Mouse (Mus musculus) ES-E14 (cell line): ENCODE measurements around the gene Eml3. TPM values are rescaled to one million over a fixed set of nuclear protein-coding genes. Genes with fewer than 3 reads are reported as not detected.
A peak's percentile ranks its signal among the peaks of the same experiment; 100 is the strongest.

Experiments used
- DNase-seq: peaks from one replicate; pipeline ENCODE4 v3.0.0-alpha.2; 2013; ENCODE audit warnings: low read depth, low spot score
- H3K27ac ChIP-seq: 2 replicates; pipeline ENCODE4 v1.5.1; 2012; ENCODE audit warnings: low read depth, mild to moderate bottlenecking, low read length, moderate library complexity, mixed read lengths; ENCODE audit not compliant: poor library complexity, insufficient read depth, severe bottlenecking
- H3K36me3 ChIP-seq: 2 replicates; pipeline ENCODE4 v1.6.1; 2012; ENCODE audit warnings: mild to moderate bottlenecking, low read length, moderate library complexity, mixed read lengths; ENCODE audit not compliant: control insufficient read depth, poor library complexity, insufficient read depth, severe bottlenecking
- H3K4me1 ChIP-seq, 2 experiments: fragments of 150-350 bp in 1 of 2; sonication (generic) in 1 of 2; 2 replicates each; pipeline ENCODE4 v1.6.1; 2012; ENCODE audit warnings: low read length in 2 of 2, mild to moderate bottlenecking in 1 of 2, mixed read lengths in 1 of 2; ENCODE audit not compliant: control insufficient read depth in 2 of 2, insufficient read depth in 2 of 2, poor library complexity in 1 of 2
- H3K4me3 ChIP-seq, 2 experiments: fragments of 150-350 bp in 1 of 2; sonication (generic) in 1 of 2; 2 replicates each; pipeline ENCODE4 v1.5.1; 2012; ENCODE audit warnings: low read length in 2 of 2, low read depth in 1 of 2, mild to moderate bottlenecking in 1 of 2, mixed read lengths in 1 of 2; ENCODE audit not compliant: insufficient read depth in 1 of 2, poor library complexity in 1 of 2, severe bottlenecking in 1 of 2
- H3K9ac ChIP-seq: 2 replicates; pipeline ENCODE4 v1.6.1; 2012; ENCODE audit warnings: low read depth, mild to moderate bottlenecking, low read length, mixed read lengths; ENCODE audit not compliant: poor library complexity, insufficient read depth, severe bottlenecking
- H3K9me3 ChIP-seq: fragments of 150-350 bp; sonication (generic); 2 replicates; pipeline ENCODE4 v1.6.1; 2012; ENCODE audit warnings: low read depth, mild to moderate bottlenecking, low read length; ENCODE audit not compliant: control insufficient read depth, insufficient read depth
- CHD2 ChIP-seq: IDR thresholded peaks from 2 replicates; pipeline ENCODE4 v1.6.1; 2014; ENCODE audit warnings: mild to moderate bottlenecking, low read depth, low read length, inconsistent platforms
- HCFC1 ChIP-seq: IDR thresholded peaks from 2 replicates; pipeline ENCODE4 v1.6.1; 2012; ENCODE audit warnings: low read length, inconsistent platforms, borderline replicate concordance; ENCODE audit not compliant: insufficient read depth
- MAFK ChIP-seq: IDR thresholded peaks from 2 replicates; pipeline ENCODE4 v1.6.1; 2014; ENCODE audit warnings: mild to moderate bottlenecking, low read depth, low read length, inconsistent platforms; ENCODE audit not compliant: insufficient read depth
- ZC3H11A ChIP-seq: IDR thresholded peaks from 2 replicates; pipeline ENCODE4 v1.6.1; 2012; ENCODE audit warnings: low read depth, mild to moderate bottlenecking, inconsistent platforms, low read length, borderline replicate concordance
- ZNF384 ChIP-seq: IDR thresholded peaks from 2 replicates; pipeline ENCODE4 v1.6.1; 2012; ENCODE audit warnings: low read depth, low read length, inconsistent platforms
- in situ Hi-C, 2 experiments: fragments of 600-800 bp; cut with MboI; formaldehyde crosslinking; loops; one replicate each; pipeline ENCODE4 v1.15.1; 2025; ENCODE audit warnings: low sequenced_read_pairs in 2 of 2, inconsistent platforms in 1 of 2; ENCODE audit not compliant: unreplicated experiment in 2 of 2
- total RNA-seq: library from RNA; depleted of rRNA; stranded (reverse); fragments of 300-350 nt; gene quantifications from 2 replicates; pipeline ENCODE4 v1.2.3, GENCODE M21; 2012

The Eml3 gene
- total RNA-seq, 1 experiment = 20.6 TPM

DNA sequence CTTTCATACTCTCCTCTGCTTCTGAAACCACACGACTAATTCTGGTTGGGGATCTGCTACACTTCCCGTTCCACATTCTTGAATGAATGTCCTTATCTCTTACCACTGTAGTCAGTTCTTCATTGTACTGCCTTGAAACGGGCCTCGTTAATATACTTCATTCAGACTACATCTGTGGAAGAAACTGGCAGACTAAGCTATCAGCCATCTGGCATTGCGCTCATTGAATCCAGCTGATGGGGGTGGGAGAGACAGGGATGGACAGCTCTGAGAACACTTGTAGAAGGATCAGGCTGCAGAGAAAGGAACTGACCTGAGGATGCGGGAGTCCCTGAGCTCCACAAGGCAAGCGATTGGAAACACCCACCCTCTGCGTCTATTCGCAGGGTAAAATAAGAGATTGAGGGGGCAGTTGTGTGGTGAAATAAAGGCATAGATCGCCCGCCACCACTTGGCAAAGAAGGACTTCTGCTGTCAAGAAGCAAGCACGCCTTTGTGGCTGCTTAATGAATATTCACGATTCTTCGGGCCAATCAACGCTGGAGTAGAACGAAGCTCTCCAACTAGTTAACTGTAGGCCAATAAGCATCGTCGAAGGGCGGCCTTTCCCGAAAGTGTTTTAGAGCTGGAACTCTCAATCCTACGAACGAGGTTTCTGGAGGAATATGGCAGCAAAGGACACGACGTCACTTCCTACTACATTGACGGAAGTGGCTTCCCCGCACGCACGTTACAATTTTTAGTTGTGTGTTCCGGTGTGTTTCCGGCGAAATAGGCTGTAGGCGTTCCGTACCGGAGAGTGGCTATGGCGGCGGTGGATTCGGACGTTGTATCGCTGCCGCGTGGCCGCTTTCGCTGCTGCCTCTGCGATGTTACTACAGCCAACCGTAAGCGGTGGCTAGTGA lies 24.0 kb downstream of the Eml3 start, which contains the start of gene Tut1:
TSS of gene Tut1 (plus strand) at position 713 of the 905 bp plus-strand sequence.
- H3K27ac ChIP-seq = peak within 1 kb of the TSS; percentile 87
- H3K9me3 ChIP-seq = no peaks in the 10 kb centered on the region
- TF ChIP-seq CHD2 = peak; percentile 83; the same call in 1 of the 2 replicates
- no peak for TF ChIP-seq ZNF384
- no peak for TF ChIP-seq ZC3H11A
- TF ChIP-seq MAFK = 0 out of 2 replicates have a peak, but pooled peaks have one; percentile 19
- TF ChIP-seq HCFC1 = peak; percentile 93
- DNase-seq = peak; percentile 96
- H3K9ac ChIP-seq = peak within 1 kb of the TSS; percentile 97
- H3K4me3 ChIP-seq = peak within 1 kb of the TSS; percentile 95 to 97
- peaks cover 30% of the 10 kb centered on the region for H3K36me3 ChIP-seq
- in situ Hi-C loops = no loop called here
- H3K4me1 ChIP-seq = no peaks in the 10 kb centered on the region

DNA sequence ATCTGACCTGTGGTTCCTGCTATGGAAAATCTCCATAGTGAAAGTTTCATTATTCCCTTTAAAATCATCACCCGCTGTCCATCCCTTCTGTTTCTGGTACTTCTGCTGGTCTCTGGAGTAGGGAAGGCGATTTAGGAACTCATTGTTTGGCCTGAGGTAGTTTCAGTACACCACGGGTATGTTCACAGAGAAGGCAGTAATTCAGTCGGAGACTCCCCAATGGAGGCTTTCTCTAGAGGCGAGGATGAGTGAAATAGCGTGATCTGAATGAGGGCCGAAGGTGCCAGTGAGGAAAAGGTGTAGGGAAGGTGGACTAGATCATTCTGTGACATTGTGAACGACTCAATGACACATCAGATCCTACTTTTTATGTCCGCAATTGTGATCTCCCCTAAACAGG lies 24.8 kb downstream of the Eml3 start:
- in situ Hi-C loops = no loop called here
- TF ChIP-seq ZC3H11A (no peak), ZNF384 (no peak), CHD2 (no peak), HCFC1 (no peak), MAFK (no peak)
- peak overlapping the region; percentile 95 to 97 for H3K4me3 ChIP-seq
- no peaks in the 10 kb centered on the region for H3K4me1 ChIP-seq
- H3K9ac ChIP-seq = peak overlapping the region; percentile 97
- H3K27ac ChIP-seq = no peak overlapping the region
- no peaks in the 10 kb centered on the region for H3K9me3 ChIP-seq
- DNase-seq = no peak
- peaks cover 29% of the 10 kb centered on the region for H3K36me3 ChIP-seq

DNA sequence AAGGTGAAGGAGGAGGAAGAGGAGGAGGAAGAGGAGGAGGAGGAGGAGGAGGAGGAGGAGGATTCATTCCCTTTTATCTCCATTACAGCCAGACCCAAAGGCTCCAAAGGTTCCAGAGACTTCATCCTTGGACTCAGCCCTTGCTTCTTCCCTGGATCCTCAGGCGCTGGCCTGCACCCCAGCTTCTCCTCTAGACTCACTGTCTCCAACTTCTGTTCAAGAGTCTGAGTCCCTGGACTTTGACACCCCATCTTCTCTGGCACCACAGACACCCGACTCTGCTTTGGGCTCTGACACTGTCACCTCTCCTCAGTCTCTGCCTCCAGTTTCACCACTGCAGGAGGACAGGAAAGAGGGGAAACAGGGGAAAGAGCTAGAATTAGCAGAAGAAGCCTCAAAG lies 32.9 kb downstream of the Eml3 start:
- Histone ChIP-seq H3K27ac (no peak overlapping the region), H3K36me3 (peaks cover 46% of the 10 kb centered on the region), H3K9ac (no peak overlapping the region), H3K4me3 (no peak overlapping the region), H3K9me3 (no peaks in the 10 kb centered on the region), H3K4me1 (peaks cover 0 to 6% of the 10 kb centered on the region in 2 experiments; a peak in 1 of 4 replicates)
- in situ Hi-C loops = no loop called here
- TF ChIP-seq CHD2 (no peak), MAFK (no peak), ZC3H11A (no peak), ZNF384 (no peak)
- no peak for DNase-seq

- peaks cover 58% of the 10 kb centered on the region for H3K36me3 ChIP-seq
- peaks cover 0 to 6% of the 10 kb centered on the region in 2 experiments; a peak in 1 of 4 replicates for H3K4me1 ChIP-seq
- DNase-seq = no peak
- H3K9ac ChIP-seq = no peak overlapping the region
- TF ChIP-seq MAFK (no peak), HCFC1 (no peak), ZNF384 (no peak), CHD2 (no peak), ZC3H11A (no peak)
- H3K27ac ChIP-seq = no peak overlapping the region
- H3K9me3 ChIP-seq = no peaks in the 10 kb centered on the region
- no peak overlapping the region for H3K4me3 ChIP-seq
- in situ Hi-C loops = no loop called here
Observed at GRCm38 (mm10) chr19:8965075-8965474, 35.7 kb downstream of the Eml3 start.
